Mouse (Mus musculus) lung, adult 18-20 months (tissue): ENCODE results near the gene Ptprc.
A peak's percentile ranks its signal among the peaks of the same experiment; 100 is the strongest.

Source experiments
- DNase-seq, 2 experiments: peaks; one replicate each; pipeline ENCODE4 v3.0.0; 2022; ENCODE audit warnings: mixed read lengths in 2 of 2

Gene Ptprc

GRCm38 (mm10) chr1:138148844-138149243 lies 26.7 kb downstream of the Ptprc start:
- no peak for DNase-seq

DNA sequence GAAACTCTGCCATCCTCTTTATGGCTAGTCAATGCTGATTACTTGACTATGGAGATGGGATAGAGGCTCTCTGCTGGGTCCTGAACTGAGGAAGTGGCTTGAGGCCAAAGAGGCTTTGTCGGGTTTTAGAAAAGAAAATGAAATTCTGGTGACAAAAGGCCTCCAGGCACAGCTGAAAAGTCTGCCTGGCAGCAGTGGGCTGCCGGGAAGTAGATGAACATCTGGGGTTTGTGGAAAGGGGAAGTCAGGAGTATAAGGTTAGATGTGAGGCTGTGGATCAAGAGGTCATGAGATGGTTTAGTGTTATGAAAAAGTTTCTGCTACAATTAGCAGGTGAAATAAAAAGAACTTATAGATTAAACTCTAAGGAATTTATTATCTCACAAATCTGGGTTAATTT lies 29.9 kb downstream of the Ptprc start:
- no peak for DNase-seq

GRCm38 (mm10) chr1:138145148-138145547 lies 30.4 kb downstream of the Ptprc start:
- no peak for DNase-seq

- DNase-seq = no peak
These were observed 31.1 kb downstream of the Ptprc start for GRCm38 (mm10) chr1:138144365-138144764.

DNA sequence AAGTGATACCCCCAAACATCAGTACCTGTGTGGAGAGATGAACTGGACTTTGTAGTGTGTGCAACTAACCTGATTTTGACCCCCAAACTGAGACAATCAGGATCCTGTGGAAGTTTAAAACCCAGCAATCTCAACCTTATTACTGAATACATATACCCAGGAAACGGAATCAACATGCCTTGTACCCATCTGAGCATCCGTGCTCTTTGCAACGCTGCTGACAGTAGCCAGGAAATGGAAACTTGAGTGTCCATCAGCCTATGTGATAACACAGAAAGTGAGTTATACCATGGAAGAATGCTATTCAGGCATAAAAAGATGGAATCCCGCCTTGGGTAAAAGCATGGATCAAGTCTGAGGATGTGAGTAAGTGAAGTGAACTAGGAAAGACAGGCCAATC lies 34.7 kb downstream of the Ptprc start:
- DNase-seq = no peak

DNA sequence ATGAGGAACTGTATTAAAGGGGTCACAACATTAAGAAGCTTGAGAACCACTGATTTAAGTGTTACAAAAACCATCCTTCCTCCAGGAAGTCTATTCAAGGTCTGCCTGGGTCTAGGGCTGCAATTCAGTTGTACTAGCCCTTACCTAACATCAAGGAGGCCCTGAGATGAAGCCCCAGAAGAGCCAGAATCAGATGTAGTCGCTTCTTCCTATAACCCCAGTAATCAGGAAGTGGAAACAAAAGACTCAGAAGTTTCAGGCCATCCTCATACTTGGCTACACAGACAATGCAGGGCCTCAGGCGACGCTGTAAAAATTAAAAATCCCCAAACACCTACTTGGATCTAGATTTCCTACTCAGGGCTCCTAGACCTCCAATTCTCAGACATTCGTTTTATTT lies 37.8 kb downstream of the Ptprc start:
- no peak for DNase-seq

DNA sequence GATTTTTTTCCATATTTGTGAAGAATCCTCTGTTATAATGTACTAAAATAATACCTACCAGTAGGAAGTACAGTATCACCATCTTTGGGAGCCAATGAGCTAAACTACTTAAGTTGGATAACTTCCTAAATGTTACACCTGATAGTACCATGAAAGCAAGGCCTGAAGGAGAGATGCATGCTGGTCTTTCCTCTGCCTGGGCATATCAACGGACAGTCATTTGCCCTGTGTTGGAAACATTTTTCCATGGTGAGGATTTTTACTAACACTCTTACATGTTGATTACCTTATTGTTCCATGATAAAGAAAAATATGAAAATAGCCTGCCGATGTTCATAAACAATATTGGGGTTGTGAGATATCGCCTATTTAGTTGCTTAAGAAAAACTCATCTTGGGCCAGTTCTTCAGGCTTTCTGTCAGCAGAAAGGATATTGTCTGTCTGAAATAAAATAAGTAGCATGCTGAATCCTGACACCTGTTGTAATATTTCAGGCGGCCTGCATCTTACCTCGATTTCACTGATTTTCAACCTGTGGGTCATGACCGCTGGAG lies 38.4 kb downstream of the Ptprc start:
- DNase-seq = no peak

GRCm38 (mm10) chr1:138136373-138136779 lies 39.1 kb downstream of the Ptprc start:
- DNase-seq = peak; percentile 67 to 76

- DNase-seq = no peak
These were observed 39.7 kb downstream of the Ptprc start for GRCm38 (mm10) chr1:138135637-138136372.

DNA sequence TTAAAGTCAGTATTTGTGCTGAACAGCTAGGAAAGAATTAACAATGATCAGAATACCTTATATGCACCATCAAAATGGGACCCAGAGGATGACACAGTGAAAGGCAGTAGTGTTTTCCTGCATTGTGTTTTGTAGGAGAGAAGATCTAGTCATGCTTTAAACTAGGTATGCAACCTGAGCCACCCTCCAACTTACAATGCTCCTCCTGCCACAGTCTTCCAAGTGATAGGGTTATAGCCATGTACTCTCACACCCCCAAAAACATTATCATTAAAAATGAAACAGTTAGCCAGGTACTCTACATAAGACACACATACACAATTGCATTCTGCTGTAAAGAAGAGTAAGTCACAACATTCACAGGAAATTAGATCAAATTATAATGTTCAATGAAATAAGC lies 40.4 kb downstream of the Ptprc start:
- no peak for DNase-seq

DNA sequence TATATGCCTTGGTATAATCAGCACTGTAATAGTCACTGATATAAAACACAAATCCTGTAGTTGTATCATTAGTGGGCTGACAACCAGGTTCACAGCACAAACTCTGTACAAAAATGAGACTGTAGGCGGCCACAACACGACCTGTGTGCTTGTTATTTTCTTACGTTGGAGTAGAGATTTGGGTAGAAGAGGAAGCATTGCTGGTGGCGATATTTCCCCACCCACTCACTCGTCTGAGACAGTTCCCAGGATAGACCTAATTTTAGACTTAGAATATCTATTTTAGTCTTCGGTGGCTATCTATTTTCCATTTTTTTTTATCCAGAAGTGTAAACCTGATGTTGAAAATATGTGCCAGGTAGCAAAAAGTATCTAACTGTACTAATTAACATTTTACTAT lies 41.2 kb downstream of the Ptprc start:
- DNase-seq = no peak

GRCm38 (mm10) chr1:138131739-138132138 lies 43.8 kb downstream of the Ptprc start:
- DNase-seq = no peak

DNA sequence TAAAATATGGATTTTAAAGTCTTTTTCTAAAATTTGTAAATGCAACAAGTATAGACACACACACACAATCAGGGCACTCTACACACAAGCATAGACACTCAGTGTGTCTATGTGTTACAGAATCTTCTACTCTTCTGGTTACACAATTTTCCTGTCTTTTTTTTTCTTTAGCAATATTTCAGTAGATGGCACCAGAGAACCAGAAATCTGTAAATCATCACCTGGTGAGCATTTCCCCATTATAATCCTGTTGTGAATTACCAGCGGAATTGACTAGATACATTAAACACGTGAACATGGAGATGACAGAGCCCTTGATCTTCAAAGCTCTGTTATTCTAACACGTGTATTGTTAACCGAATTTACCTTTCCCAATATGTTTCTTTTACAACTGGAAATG lies 45.4 kb downstream of the Ptprc start:
- DNase-seq = no peak

DNA sequence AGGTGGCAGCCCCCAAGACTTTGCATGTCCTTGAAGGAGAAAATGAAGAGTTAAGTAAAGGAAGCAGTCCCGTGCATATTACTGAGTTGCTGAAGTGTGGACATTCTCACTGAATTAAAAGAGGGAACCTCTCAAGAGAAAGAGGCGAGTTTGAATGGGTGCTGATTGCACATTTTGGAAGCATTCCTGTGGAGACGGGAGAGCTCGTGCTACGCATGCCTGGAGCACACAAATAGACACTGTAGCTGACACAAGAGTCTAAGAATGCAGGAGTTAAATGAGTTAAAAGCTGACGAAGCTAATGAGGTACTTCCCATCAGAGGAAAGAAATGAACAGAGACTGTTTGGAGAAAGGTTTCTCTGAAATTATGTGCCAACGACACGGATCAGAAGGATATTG lies 48.7 kb downstream of the Ptprc start:
- no peak for DNase-seq

DNA sequence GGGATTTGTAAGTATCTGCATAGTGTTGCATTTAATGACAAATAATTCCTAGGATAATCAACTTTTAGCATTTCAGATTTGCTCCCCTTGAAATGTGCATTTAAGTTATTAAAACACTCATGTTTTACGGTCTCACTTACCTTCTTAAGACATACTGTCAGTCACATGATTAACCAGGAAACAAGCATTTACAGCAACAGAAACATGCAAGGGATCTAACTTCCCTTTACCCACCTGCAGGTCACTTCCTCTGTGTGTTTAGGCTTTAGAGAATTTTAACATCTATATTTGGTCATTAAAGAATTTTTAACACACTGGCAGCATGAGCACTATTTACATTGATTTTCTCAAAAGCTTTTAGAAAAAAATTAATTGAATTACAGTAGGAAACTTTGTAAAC lies 50.2 kb downstream of the Ptprc start:
- no peak for DNase-seq

GRCm38 (mm10) chr1:138123866-138124265 lies 51.6 kb downstream of the Ptprc start:
- no peak for DNase-seq

DNA sequence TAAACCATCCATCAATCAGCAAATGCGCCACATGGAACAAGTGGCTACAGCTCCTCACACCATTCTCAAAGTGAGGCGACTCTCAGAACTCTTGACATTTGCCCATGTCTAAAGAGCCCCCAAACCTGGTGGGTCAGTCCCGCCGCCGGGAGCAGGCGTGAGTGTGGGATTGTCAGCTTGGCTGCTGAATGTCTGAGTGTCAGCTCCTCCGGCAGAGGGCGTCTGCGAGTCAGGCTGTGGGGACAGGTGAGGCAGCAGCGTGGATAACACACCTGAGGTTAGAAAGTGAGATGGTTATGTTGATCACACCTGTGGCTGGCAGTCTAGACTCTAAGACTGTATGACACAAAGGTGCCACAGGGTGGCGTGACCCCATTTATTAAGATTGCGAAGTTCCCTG lies 55.6 kb downstream of the Ptprc start:
- no peak for DNase-seq

GRCm38 (mm10) chr1:138093219-138093618 lies 82.3 kb downstream of the Ptprc start:
- no peak for DNase-seq

GRCm38 (mm10) chr1:138085810-138086209 lies 89.7 kb downstream of the Ptprc start:
- no peak for DNase-seq

DNA sequence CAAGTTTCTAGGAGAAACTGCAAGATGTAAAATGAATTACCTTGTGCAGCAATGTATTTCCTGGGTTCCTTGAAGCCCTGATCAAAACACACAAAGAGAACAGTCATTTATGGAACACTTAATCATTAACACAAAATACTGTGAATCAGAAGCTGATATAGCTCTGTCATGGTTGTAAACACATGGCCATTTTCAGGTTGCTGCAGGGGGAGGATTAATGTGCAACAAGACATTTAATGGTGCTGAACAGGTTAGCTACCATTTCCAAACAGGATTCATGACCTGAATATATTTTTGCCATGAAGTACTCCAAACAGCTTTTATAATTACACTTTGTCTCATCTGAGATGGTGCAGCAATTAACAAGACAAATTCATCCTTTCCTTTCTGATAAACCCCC lies 91.8 kb downstream of the Ptprc start:
- DNase-seq = no peak

- DNase-seq = no peak
These were observed 95.2 kb downstream of the Ptprc start for GRCm38 (mm10) chr1:138080308-138080707.

DNA sequence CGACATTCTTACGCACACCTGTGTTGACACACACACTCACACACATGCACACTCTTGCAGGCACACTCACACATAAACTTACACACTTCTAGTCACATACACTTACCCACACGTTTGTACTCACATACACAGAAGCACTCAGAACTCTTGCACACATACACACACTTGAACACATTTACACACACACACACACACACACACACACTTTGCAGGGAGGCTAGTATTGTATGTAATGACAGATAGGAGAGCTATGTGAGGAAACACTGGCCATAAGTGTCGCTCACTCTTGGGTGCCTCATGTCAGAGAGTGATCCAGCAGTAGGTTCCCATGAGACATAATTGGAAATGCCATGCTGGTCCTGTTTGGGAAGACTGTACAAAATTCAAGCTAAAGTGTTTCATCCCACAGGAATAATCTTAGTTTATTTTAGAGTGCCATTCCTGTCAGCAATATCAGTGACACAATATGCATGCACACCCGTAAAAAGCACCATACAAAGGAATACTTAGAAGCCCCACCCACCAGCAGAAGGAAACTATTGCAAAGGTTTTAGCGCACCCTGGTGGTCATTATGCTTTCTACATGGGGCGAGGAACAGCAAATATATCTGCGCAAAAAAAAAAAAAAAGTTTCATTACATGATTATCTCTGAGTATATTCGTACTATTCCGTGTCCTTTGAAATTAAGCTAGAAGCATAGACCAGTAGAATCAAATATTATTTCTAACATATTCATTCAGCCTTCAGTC lies 131.1 kb downstream of the Ptprc start:
- DNase-seq = peak; percentile 65 to 76

DNA sequence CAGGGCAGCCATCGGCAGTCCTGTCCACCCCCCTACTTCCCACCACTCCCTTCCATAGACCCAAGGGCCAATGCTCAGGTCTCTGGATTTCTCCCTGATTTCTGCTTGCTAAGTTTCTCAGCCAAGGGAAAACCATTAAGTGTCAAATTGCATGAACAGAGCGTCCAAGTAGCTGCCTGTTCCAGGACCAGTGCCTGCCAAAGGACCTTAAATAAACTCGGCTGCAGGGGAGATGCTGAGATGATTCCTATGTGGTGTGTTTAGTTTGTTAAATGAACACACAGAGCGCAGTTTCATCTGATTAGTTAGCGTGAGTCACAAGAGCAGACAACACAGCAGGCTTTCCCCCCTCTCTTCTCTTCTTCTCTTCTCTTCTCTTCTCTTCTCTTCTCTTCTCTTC lies 135.0 kb downstream of the Ptprc start:
- DNase-seq = no peak

DNA sequence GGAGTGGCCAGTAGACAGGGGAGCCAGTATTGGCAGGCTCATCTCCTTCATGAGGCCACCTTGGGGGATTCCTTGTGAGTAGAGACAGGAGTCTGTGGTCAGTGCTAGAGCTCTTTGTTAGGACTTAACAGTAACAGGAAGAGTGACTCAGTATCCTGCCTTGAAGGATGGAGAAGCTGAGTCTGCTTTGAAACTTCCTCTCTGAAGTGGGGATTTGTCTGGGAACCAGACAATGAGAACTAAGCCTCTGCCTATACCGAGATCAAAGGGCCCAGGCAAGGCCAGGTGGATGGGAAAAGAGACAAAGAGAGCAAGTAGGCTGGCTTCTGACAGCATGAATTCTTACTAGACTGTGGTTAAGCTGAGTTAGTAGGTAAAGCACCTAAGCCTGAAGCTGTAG lies 136.3 kb downstream of the Ptprc start:
- DNase-seq = peak in 1 of 2 experiments; percentile 7
